Mouse (Mus musculus) frontal cortex, postnatal 10 days (tissue): ENCODE results near the gene Spindoc.

Source experiments
- DNase-seq, 2 experiments: peaks; one replicate each; pipeline ENCODE4 v3.0.0; 2022; ENCODE audit warnings: low spot score in 2 of 2, mixed read lengths in 1 of 2

Spindoc gene

GRCm38 (mm10) chr19:7337781-7338342 is 44.9 kb downstream of the Spindoc start:
- no peak for DNase-seq

- no peak for DNase-seq
These were observed 47.1 kb downstream of the Spindoc start for GRCm38 (mm10) chr19:7335656-7336055.

GRCm38 (mm10) chr19:7334049-7334448 is 48.7 kb downstream of the Spindoc start:
- no peak for DNase-seq

- DNase-seq: no peak
These were observed 61.4 kb downstream of the Spindoc start for GRCm38 (mm10) chr19:7321391-7321790.

GRCm38 (mm10) chr19:7320181-7320580 is 62.6 kb downstream of the Spindoc start:
- no peak for DNase-seq

- no peak for DNase-seq
These were observed 65.1 kb downstream of the Spindoc start for GRCm38 (mm10) chr19:7317716-7318115.

- DNase-seq: no peak
These were observed 66.0 kb downstream of the Spindoc start for GRCm38 (mm10) chr19:7316822-7317221.

GRCm38 (mm10) chr19:7315587-7315984 is 67.2 kb downstream of the Spindoc start:
- DNase-seq: no peak

- no peak for DNase-seq
These were observed 67.7 kb downstream of the Spindoc start for GRCm38 (mm10) chr19:7314976-7315586.

GRCm38 (mm10) chr19:7313660-7314059 is 69.1 kb downstream of the Spindoc start:
- no peak for DNase-seq

- DNase-seq: no peak
These were observed 71.5 kb downstream of the Spindoc start for GRCm38 (mm10) chr19:7311306-7311705.

GRCm38 (mm10) chr19:7310704-7311103 is 72.1 kb downstream of the Spindoc start:
- DNase-seq: no peak

GRCm38 (mm10) chr19:7309738-7310330 is 73.0 kb downstream of the Spindoc start:
- DNase-seq: no peak

GRCm38 (mm10) chr19:7307995-7308770 is 74.6 kb downstream of the Spindoc start:
- DNase-seq: no peak

GRCm38 (mm10) chr19:7306968-7307367 is 75.8 kb downstream of the Spindoc start:
- no peak for DNase-seq

- no peak for DNase-seq
These were observed 77.1 kb downstream of the Spindoc start for GRCm38 (mm10) chr19:7305380-7306310.

GRCm38 (mm10) chr19:7304801-7305200 is 78.0 kb downstream of the Spindoc start:
- no peak for DNase-seq
